Mouse (Mus musculus): Measurements from ENCODE around the gene Cyp2j8. TPM values are rescaled to one million over a fixed set of nuclear protein-coding genes. Genes with fewer than 3 reads are reported as not detected.
"Not testable (repeated sequence)": the region's sequence is repeated elsewhere in the genome, so short reads cannot be mapped to it uniquely, and the experiment has no call there.

Cyp2j8 gene
- polyA plus RNA-seq (2016; fragmentation: Nextera tagmentation; extraction: Ambion mirVana), result not detected in 2 replicates

DNA sequence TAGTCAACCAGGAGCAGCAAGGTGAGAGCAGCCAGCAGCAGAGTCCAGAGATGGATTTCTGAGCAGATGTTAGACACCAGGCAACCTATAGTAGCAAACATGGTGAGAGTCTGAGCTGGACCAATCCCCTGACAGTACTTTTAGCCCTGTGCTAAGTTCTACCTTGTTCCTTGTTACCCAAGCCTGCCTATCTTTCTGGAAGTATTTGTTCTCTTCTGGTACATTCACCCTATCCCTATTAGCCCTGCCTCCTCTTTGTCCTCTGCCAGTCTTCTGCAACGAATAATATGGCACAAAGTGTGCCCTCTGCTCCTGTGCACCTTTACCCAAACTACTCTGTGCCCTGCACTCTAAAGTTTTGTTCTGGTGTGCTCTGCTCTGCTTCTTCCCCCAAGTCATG is at the start of gene Cyp2j8:
Gene Cyp2j8 (minus strand): TSS at position 101 of the 400 bp plus-strand sequence.
- WGBS (ENCODE audit: insufficient replicate concordance), result 42% methylated on average over 1 of the region's 1 CpGs
- no peaks in the 10 kb centered on the region for H3K36me3 ChIP-seq
- no peaks in the 10 kb centered on the region for H3K27me3 ChIP-seq (replicated peaks)
- H3K4me2 ChIP-seq, result no peak within 1 kb of the TSS
- ATAC-seq, result no peak
- no peak within 1 kb of the TSS for H3K4me3 ChIP-seq
- no peak within 1 kb of the TSS for H3K9ac ChIP-seq
- no peak within 1 kb of the TSS for H3K27ac ChIP-seq
- H3K9me3 ChIP-seq (replicated peaks), result no peaks in the 10 kb centered on the region
- H3K4me1 ChIP-seq, result no peaks in the 10 kb centered on the region

DNA sequence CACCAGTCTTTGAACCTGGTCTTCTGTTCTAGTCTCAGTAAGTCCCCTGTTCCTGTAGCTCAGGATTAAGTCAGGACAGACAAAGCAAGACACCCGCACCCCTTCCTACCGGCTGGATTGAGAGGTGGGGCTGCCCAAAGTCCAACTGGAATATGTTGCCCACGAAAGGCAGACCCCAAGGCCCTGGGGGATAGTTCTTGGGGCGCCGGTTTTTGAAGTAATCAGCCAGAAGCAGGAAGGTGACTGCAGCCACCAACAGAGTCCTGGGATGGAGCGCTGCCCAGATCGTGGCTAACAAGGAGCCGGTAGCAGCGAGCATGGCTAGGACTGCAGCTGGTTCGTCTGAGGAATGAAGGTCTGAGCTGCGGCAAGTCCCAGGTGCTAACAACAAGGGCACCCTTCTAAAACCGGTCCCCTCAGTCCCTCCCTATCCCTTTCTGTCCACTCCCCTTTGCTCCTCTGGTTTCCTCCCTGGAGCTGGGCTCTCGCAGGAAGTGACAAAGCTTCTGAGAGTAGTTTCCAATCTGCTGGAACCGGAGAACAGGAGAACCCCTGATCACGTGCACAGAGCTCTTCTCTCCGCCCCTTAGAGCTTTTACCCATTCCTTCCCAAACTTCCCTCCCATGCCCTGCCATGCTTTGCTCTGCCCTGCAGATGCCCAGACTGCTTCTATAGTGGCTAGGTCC is 46.1 kb upstream of the Cyp2j8 start, which contains the start of gene Cyp2j6:
Gene Cyp2j6 (minus strand): TSS at position 529 of the 687 bp plus-strand sequence.
- Histone ChIP-seq H3K4me1 (no peaks in the 10 kb centered on the region), H3K4me2 (peak within 1 kb of the TSS; percentile 47), H3K4me3 (peak within 1 kb of the TSS; percentile 40), H3K36me3 (no peaks in the 10 kb centered on the region), H3K27me3 (replicated peaks) (no peaks in the 10 kb centered on the region), H3K9ac (peak within 1 kb of the TSS; percentile 28; the same call in 1 of the 2 replicates), H3K27ac (no peak within 1 kb of the TSS), H3K9me3 (replicated peaks) (no peaks in the 10 kb centered on the region)
- WGBS (ENCODE audit: insufficient replicate concordance), result 3% methylated on average over 16 of the region's 16 CpGs
- peak; percentile 72 for ATAC-seq

DNA sequence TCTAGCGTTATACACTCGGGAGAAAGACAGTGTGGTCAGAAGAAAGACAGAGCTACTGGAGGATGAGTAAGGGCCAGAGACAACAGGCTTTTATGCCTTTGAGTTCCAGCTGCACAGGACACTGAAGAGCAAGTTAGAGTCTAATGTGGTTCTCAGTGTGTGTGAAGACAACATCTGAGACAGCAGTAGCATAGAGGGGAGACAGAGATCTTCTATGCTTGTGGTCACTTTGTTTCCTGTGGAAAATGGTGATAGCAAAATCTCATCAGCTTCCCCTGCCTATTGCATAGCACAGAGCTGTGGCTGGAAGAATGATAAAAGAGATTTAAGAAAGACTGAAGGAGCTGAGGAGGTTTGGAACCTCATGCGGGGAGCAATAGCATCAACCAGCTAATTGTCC is 44.4 kb upstream of the Cyp2j8 start:
- 62% methylated on average over 3 of the region's 3 CpGs for WGBS (ENCODE audit: insufficient replicate concordance)
- H3K36me3 ChIP-seq, result no peaks in the 10 kb centered on the region
- no peak overlapping the region for H3K4me3 ChIP-seq
- no peaks in the 10 kb centered on the region for H3K4me1 ChIP-seq
- H3K9ac ChIP-seq, result no peak overlapping the region
- no peaks in the 10 kb centered on the region for H3K9me3 ChIP-seq (replicated peaks)
- no peak overlapping the region for H3K27ac ChIP-seq
- no peaks in the 10 kb centered on the region for H3K27me3 ChIP-seq (replicated peaks)
- no peak overlapping the region for H3K4me2 ChIP-seq
- ATAC-seq, result no peak

DNA sequence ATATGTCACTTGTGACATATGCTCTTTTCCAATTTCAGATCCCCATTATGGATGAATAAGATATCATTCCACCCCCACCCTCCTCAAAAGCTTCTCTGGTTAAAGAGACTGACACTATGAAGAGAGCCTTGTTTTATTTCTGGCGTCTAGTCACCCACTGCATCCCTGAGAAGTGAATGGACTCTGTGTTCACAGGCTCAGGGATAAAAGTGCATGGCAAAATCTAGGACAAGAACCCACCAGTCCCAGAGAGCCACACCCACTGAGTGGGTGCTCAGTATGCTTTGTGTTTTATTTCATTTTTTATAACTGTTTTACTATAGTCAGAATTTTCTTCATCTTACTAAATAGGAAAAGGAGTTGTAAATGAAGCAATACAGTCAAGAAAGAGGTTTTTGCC is 38.8 kb upstream of the Cyp2j8 start:
- Histone ChIP-seq H3K4me1 (no peaks in the 10 kb centered on the region), H3K9me3 (replicated peaks) (no peaks in the 10 kb centered on the region), H3K4me2 (no peak overlapping the region), H3K27ac (no peak overlapping the region), H3K9ac (no peak overlapping the region), H3K36me3 (no peaks in the 10 kb centered on the region), H3K27me3 (replicated peaks) (no peaks in the 10 kb centered on the region), H3K4me3 (no peak overlapping the region)
- no peak for ATAC-seq
- WGBS (ENCODE audit: insufficient replicate concordance), result 48% methylated on average over 1 of the region's 1 CpGs

DNA sequence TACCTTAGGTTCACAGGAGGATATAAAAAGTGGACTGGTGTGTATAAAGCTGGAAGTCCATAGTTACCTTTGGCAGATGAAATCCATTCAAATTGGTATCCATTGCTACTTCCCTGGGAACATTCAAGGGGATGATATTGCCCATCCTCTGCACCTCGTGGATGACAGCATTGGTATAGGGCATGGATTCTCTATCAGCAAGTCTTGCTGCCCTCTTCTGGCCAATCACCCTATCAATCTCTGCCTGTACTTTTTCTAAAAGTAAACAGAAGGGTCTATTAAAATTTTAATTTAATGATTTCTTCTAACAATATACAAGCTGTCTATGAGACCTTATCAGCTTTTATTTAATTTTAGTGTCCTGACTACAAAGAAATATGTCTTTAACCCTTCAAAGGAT is 18.6 kb upstream of the Cyp2j8 start:
- 25% methylated on average over 1 of the region's 1 CpGs for WGBS (ENCODE audit: insufficient replicate concordance)
- ATAC-seq, result no peak
- H3K4me3 ChIP-seq, result no peak overlapping the region

DNA sequence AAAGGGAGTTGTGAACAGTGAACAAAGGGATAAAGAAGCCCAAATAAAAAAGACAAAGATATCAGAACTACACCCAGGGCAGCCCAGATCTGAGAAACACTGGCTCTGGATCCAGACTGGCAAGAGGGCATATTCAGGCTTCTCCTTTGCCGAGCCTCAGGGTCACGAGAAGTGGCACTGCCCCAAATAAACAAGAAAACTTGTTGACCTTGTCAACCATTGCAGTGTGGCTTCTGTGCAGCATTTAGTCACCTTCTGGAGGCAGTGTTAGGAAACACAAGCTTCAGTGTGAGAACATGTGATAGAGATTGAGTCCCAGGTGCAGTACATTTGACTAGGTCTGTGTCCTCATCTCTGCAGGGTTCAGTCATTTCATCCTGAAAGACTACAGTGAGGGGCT is 15.1 kb upstream of the Cyp2j8 start:
- no peaks in the 10 kb centered on the region for H3K9me3 ChIP-seq (replicated peaks)
- H3K36me3 ChIP-seq, result no peaks in the 10 kb centered on the region
- no peaks in the 10 kb centered on the region for H3K27me3 ChIP-seq (replicated peaks)
- no peak for ATAC-seq
- 80% methylated on average over 2 of the region's 2 CpGs for WGBS (ENCODE audit: insufficient replicate concordance)
- H3K4me1 ChIP-seq, result no peaks in the 10 kb centered on the region
- no peak overlapping the region for H3K4me3 ChIP-seq
- no peak overlapping the region for H3K4me2 ChIP-seq
- no peak overlapping the region for H3K9ac ChIP-seq
- no peak overlapping the region for H3K27ac ChIP-seq

More for the DNA sequence above, 18.6 kb upstream of the Cyp2j8 start:
- Histone ChIP-seq H3K36me3 (no peaks in the 10 kb centered on the region), H3K9me3 (replicated peaks) (no peaks in the 10 kb centered on the region), H3K4me2 (no peak overlapping the region), H3K27me3 (replicated peaks) (no peaks in the 10 kb centered on the region), H3K9ac (no peak overlapping the region), H3K27ac (no peak overlapping the region), H3K4me1 (no peaks in the 10 kb centered on the region)

DNA sequence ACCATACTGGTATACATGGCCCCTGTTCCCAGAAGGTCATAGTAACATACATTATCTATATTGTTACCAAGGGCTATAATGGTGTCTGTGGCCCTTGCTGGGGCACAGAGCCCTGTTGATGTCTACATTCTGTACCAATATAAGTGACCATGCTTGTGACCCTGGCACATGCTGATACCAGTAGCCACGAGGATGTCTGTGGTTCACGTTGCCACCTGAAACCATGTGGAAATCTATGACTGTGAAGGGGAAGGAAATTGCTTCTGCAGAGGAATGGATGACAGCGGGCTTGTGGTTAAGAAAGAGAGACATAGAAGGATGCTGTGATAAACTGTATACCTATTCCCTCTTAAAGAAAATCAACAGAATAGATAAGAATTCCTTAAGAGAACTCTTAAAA is 2.9 kb upstream of the Cyp2j8 start:
- H3K36me3 ChIP-seq, result no peaks in the 10 kb centered on the region
- ATAC-seq, result no peak
- WGBS (ENCODE audit: insufficient replicate concordance), result 34% methylated on average over 3 of the region's 3 CpGs
- H3K27ac ChIP-seq, result no peak overlapping the region
- H3K9me3 ChIP-seq (replicated peaks), result no peaks in the 10 kb centered on the region
- no peaks in the 10 kb centered on the region for H3K4me1 ChIP-seq
- H3K27me3 ChIP-seq (replicated peaks), result no peaks in the 10 kb centered on the region
- H3K4me3 ChIP-seq, result no peak overlapping the region
- H3K4me2 ChIP-seq, result no peak overlapping the region
- H3K9ac ChIP-seq, result no peak overlapping the region

DNA sequence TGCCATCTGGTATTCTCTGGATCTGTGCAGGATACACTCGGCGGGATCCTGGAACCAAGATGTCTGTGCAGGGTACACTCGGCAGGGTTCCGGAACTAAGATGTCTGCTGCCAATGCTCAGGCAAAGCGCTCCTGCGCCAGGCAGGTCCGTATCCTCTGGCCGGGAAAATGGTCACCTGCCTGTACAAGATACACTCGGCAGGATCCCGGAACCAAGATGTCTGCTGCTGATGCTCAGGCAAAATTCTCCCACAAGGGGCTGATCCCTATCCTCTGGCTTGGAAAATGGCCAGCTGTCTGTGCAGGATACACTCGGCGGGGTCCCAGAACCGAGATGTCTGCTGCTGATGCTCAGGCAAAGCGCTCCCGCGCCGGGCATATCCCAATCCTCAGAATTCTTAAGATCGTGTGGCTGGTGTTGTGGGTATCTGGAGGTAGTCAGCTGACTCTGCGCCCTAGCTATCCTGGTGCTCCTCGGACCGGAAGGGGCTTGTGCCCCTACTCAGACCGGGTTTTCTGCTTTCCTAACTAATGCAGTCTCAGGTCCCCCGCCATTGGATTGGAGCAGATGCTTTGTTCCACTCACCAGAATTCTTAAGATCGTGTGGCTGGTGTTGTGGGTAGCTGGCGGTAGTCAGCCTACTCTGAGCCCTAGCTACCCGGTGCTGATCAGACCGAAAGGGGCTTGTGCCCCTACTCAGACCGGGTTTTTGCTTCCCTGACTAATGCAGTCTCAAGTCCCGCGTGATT is 43.7 kb downstream of the Cyp2j8 start:
- WGBS (ENCODE audit: insufficient replicate concordance), result 60% methylated on average over 30 of the region's 30 CpGs
- H3K27ac ChIP-seq, ATAC-seq: not testable (repeated sequence)

More for the DNA sequence above, 43.7 kb downstream of the Cyp2j8 start:
- not testable (repeated sequence) for H3K36me3 ChIP-seq; H3K4me1 ChIP-seq; H3K27me3 ChIP-seq (replicated peaks); H3K4me3 ChIP-seq; H3K9ac ChIP-seq; H3K9me3 ChIP-seq (replicated peaks); H3K4me2 ChIP-seq

Other genes with a start within 250 kb of the Cyp2j8 start
- not detected in 2 replicates for gene Cyp2j11, start 158.7 kb downstream of the Cyp2j8 start, polyA plus RNA-seq (2016; fragmentation: Nextera tagmentation; extraction: Ambion mirVana)
- gene Cyp2j6, start 46.3 kb upstream of the Cyp2j8 start, polyA plus RNA-seq (2016; fragmentation: Nextera tagmentation; extraction: Ambion mirVana), result 1.4 TPM in 2 replicates
- 0.12 and 0.18 TPM in 2 replicates for gene Cyp2j9, start 84.2 kb upstream of the Cyp2j8 start, polyA plus RNA-seq (2016; fragmentation: Nextera tagmentation; extraction: Ambion mirVana)
- gene Cyp2j5, start 156.8 kb upstream of the Cyp2j8 start, polyA plus RNA-seq (2016; fragmentation: Nextera tagmentation; extraction: Ambion mirVana), result 0.05 and 0.06 TPM in 2 replicates